Mouse (Mus musculus): ENCODE measurements around the gene Tepp. TPM values are rescaled to one million over a fixed set of nuclear protein-coding genes. Genes with fewer than 3 reads are reported as not detected.

Tepp gene
- polyA plus RNA-seq, 1 experiment from 2014 or later: 0.29 TPM

DNA sequence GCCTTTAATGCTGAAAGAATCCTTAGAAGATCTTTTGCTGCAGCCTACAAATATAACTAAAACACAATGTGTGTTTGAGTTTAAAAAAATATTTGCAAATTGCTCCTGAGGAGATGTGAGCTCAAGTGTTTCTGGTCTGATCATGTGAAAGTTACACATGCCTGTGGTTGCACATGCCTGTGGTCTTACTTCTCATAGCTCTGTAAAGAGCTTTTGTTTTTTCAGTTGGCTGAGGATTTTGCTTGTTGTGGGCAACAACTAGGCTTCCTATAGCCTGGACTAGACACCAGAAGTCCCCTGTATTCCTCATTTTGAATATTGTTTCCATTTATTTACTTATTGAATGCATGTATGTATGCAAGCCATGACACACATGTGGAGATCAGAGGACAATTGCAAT, 26.0 kb downstream of the Tepp start:
- Histone ChIP-seq H3K4me2 (no peak overlapping the region), H3K36me3 (ENCODE audit: control insufficient read depth, insufficient read depth, low read length) (no peaks in the 10 kb centered on the region)
- no peak for ATAC-seq (ENCODE audit: low FRiP score)

DNA sequence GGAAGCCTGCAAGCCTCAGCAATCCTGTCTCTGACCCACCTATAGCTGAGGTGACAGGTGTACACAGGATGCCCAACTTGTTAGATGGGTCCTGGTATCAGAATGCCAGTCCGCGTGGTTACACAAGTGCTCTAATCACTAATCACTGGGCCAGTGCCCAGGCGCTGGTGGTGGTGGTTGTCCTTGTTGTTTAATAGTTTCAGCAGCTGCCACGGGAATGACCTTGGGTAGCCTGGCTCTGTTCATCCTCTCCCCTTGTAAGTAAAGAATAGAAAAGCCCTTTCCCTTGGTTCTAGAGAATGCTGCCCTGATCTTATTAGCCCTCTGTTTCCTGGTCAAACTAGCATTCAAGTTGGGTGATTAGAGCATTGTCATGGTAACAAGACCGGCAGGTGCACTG, 31.4 kb downstream of the Tepp start:
- H3K4me3 ChIP-seq (ENCODE audit: low read depth, low read length): no peak overlapping the region
- no peak overlapping the region for H3K4me2 ChIP-seq
- no peak overlapping the region for H3K9ac ChIP-seq (ENCODE audit: low read length)
- no peak for DNase-seq (ENCODE audit: low spot score, missing footprints)
- no peaks in the 10 kb centered on the region for H3K36me3 ChIP-seq (ENCODE audit: control insufficient read depth, insufficient read depth, low read length)
- H3K9me3 ChIP-seq (ENCODE audit: control insufficient read depth, low read length): no peaks in the 10 kb centered on the region
- ATAC-seq (ENCODE audit: low FRiP score): no peak
- H3K4me1 ChIP-seq (ENCODE audit: control insufficient read depth, insufficient read depth, low read length): no peaks in the 10 kb centered on the region
- no peaks in the 10 kb centered on the region for H3K27me3 ChIP-seq (ENCODE audit: control insufficient read depth, insufficient read depth, low read length)
- 65% methylated on average over 5 of the region's 5 CpGs for WGBS
- H3K27ac ChIP-seq (ENCODE audit: low read depth, low read length): no peak overlapping the region

More for the DNA sequence above, 26.0 kb downstream of the Tepp start:
- no peak overlapping the region for H3K27ac ChIP-seq (ENCODE audit: low read depth, low read length)
- no peaks in the 10 kb centered on the region for H3K4me1 ChIP-seq (ENCODE audit: control insufficient read depth, insufficient read depth, low read length)
- no peaks in the 10 kb centered on the region for H3K27me3 ChIP-seq (ENCODE audit: control insufficient read depth, insufficient read depth, low read length)
- DNase-seq (ENCODE audit: low spot score, missing footprints): no peak
- H3K9me3 ChIP-seq (ENCODE audit: control insufficient read depth, low read length): no peaks in the 10 kb centered on the region
- no peak overlapping the region for H3K4me3 ChIP-seq (ENCODE audit: low read depth, low read length)
- no peak overlapping the region for H3K9ac ChIP-seq (ENCODE audit: low read length)

DNA sequence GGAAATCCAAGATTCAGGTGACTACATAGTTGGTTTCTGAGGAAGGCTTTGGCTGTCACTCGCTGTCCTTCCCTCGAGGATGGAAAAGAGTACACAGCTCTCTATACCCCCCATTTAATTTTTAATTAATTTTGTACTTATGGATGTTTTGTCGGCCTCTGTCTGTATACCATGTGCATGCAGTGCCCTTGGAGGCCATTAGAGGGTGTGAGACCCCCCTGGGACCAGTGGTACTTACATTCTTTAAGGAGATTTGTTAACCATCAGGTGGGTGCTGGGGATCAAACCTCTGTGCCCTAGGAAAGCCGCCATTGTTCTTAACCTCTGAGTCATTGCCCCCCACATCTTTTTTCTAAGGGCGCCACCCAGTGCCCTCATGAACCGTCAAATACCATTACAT, 34.3 kb downstream of the Tepp start:
- H3K4me1 ChIP-seq (ENCODE audit: control insufficient read depth, insufficient read depth, low read length): no peaks in the 10 kb centered on the region
- ATAC-seq (ENCODE audit: low FRiP score) (no peak), DNase-seq (ENCODE audit: low spot score, missing footprints) (no peak)
- no peak overlapping the region for H3K9ac ChIP-seq (ENCODE audit: low read length)
- H3K27me3 ChIP-seq (ENCODE audit: control insufficient read depth, insufficient read depth, low read length): no peaks in the 10 kb centered on the region
- no peak overlapping the region for H3K4me3 ChIP-seq (ENCODE audit: low read depth, low read length)
- H3K27ac ChIP-seq (ENCODE audit: low read depth, low read length): no peak overlapping the region
- no peaks in the 10 kb centered on the region for H3K9me3 ChIP-seq (ENCODE audit: control insufficient read depth, low read length)
- no peaks in the 10 kb centered on the region for H3K36me3 ChIP-seq (ENCODE audit: control insufficient read depth, insufficient read depth, low read length)
- 78% methylated on average over 6 of the region's 6 CpGs for WGBS
- H3K4me2 ChIP-seq: no peak overlapping the region

GRCm38 (mm10) chr8:95346643-95347545, 36.5 kb downstream of the Tepp start:
- H3K27me3 ChIP-seq (ENCODE audit: control insufficient read depth, insufficient read depth, low read length): no peaks in the 10 kb centered on the region
- no peaks in the 10 kb centered on the region for H3K36me3 ChIP-seq (ENCODE audit: control insufficient read depth, insufficient read depth, low read length)
- no peak overlapping the region for H3K4me2 ChIP-seq
- H3K27ac ChIP-seq (ENCODE audit: low read depth, low read length): no peak overlapping the region
- DNase-seq (ENCODE audit: low spot score, missing footprints) (peak; percentile 97), ATAC-seq (ENCODE audit: low FRiP score) (peak; percentile 54)
- H3K9me3 ChIP-seq (ENCODE audit: control insufficient read depth, low read length): no peaks in the 10 kb centered on the region
- no peaks in the 10 kb centered on the region for H3K4me1 ChIP-seq (ENCODE audit: control insufficient read depth, insufficient read depth, low read length)
- no peak overlapping the region for H3K4me3 ChIP-seq (ENCODE audit: low read depth, low read length)
- no peak overlapping the region for H3K9ac ChIP-seq (ENCODE audit: low read length)
- 37% methylated on average over 8 of the region's 8 CpGs for WGBS

- Histone ChIP-seq H3K9me3 (ENCODE audit: control insufficient read depth, low read length) (no peaks in the 10 kb centered on the region), H3K4me3 (ENCODE audit: low read depth, low read length) (no peak overlapping the region), H3K27ac (ENCODE audit: low read depth, low read length) (no peak overlapping the region), H3K36me3 (ENCODE audit: control insufficient read depth, insufficient read depth, low read length) (no peaks in the 10 kb centered on the region), H3K4me1 (ENCODE audit: control insufficient read depth, insufficient read depth, low read length) (peaks cover under 1% of the 10 kb centered on the region; the same call in 1 of the 2 replicates), H3K27me3 (ENCODE audit: control insufficient read depth, insufficient read depth, low read length) (no peaks in the 10 kb centered on the region), H3K9ac (ENCODE audit: low read length) (no peak overlapping the region), H3K4me2 (no peak overlapping the region)
- no peak for ATAC-seq (ENCODE audit: low FRiP score)
- WGBS: 84% methylated on average over 2 of the region's 2 CpGs
- DNase-seq (ENCODE audit: low spot score, missing footprints): no peak
Observed at GRCm38 (mm10) chr8:95348356-95348755, 38.0 kb downstream of the Tepp start.

DNA sequence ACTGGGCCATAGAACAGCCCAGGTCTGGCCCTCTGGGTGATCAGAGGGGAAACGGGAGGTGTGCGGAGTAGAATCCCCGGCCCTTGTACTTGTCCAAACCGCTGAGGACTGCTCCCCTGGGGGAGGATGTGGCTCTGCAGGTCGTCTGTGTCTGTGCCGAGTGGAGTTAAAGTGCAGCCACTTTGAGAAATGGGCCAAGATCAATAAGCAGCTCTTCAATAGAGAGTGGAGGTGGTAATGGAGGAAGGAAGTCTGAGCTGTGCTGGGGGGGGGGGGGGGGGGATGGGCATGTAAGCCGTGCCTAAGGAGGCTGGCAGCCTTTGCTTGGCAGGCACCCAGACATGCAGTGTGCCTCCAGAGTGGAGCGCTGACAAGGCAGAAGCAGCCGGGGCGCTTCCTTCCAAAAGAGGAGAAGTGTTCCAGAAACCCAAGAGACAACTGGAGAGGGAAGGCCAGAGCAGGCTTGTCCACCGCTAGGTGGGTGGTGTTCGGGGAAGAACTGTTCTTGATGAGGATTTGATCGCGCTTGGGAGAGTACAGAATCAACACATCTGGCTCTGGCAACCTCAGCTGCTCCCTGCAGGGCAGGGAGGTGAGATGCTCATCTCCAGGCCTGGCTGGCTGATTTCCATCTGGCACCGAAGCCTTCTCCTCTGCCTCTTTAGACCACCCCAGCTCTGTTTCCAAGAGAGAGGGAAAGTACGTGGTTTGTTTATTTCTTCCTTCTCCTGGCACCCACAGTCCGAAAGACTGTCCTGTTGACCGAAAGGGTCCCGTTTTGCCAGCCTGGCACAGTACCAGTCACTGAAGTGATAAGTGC, 38.7 kb downstream of the Tepp start:
- Histone ChIP-seq H3K27me3 (ENCODE audit: control insufficient read depth, insufficient read depth, low read length) (no peaks in the 10 kb centered on the region), H3K36me3 (ENCODE audit: control insufficient read depth, insufficient read depth, low read length) (no peaks in the 10 kb centered on the region), H3K4me3 (ENCODE audit: low read depth, low read length) (no peak overlapping the region), H3K9ac (ENCODE audit: low read length) (no peak overlapping the region), H3K27ac (ENCODE audit: low read depth, low read length) (no peak overlapping the region), H3K9me3 (ENCODE audit: control insufficient read depth, low read length) (no peaks in the 10 kb centered on the region), H3K4me1 (ENCODE audit: control insufficient read depth, insufficient read depth, low read length) (peaks cover 8% of the 10 kb centered on the region), H3K4me2 (no peak overlapping the region)
- ATAC-seq (ENCODE audit: low FRiP score): no peak
- 69% methylated on average over 19 of the region's 19 CpGs for WGBS
- DNase-seq (ENCODE audit: low spot score, missing footprints): no peak

DNA sequence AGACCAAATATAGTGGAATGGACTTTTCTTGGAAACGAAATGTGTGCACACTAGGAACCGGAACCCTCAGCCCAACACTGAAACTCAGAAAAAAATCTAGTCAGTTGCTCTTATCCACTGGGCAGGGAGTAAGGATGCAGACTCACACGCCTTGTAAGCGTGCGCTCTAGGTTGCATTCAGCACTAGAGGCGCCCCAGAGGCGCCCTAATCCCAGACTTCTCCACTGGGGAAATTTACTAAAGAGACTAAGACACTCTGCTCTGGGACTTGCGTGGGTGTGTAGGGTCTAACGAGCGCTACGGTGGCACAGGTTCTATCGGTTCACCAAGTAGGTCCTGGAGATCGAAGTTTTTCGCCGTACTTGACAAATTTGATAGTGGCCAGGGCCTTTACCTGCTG, 41.1 kb downstream of the Tepp start:
- peak overlapping the region; percentile 82; the same call in 1 of the 2 replicates for H3K4me3 ChIP-seq (ENCODE audit: low read depth, low read length)
- ATAC-seq (ENCODE audit: low FRiP score) (0 out of 2 replicates have a peak, but pooled peaks have one; percentile 28), DNase-seq (ENCODE audit: low spot score, missing footprints) (peak; percentile 93)
- no peaks in the 10 kb centered on the region for H3K9me3 ChIP-seq (ENCODE audit: control insufficient read depth, low read length)
- no peak overlapping the region for H3K27ac ChIP-seq (ENCODE audit: low read depth, low read length)
- H3K36me3 ChIP-seq (ENCODE audit: control insufficient read depth, insufficient read depth, low read length): no peaks in the 10 kb centered on the region
- 2% methylated on average over 15 of the region's 15 CpGs for WGBS
- H3K4me1 ChIP-seq (ENCODE audit: control insufficient read depth, insufficient read depth, low read length): peaks cover 10% of the 10 kb centered on the region
- peak overlapping the region; percentile 90 for H3K4me2 ChIP-seq
- H3K9ac ChIP-seq (ENCODE audit: low read length): no peak overlapping the region
- no peaks in the 10 kb centered on the region for H3K27me3 ChIP-seq (ENCODE audit: control insufficient read depth, insufficient read depth, low read length)

- no peaks in the 10 kb centered on the region for H3K36me3 ChIP-seq (ENCODE audit: control insufficient read depth, insufficient read depth, low read length)
- peak within 1 kb of the TSS; percentile 93 for H3K9ac ChIP-seq (ENCODE audit: low read length)
- H3K9me3 ChIP-seq (ENCODE audit: control insufficient read depth, low read length): no peaks in the 10 kb centered on the region
- H3K27ac ChIP-seq (ENCODE audit: low read depth, low read length): peak within 1 kb of the TSS; percentile 80
- peak within 1 kb of the TSS; percentile 90 for H3K4me2 ChIP-seq
- H3K4me3 ChIP-seq (ENCODE audit: low read depth, low read length): peak within 1 kb of the TSS; percentile 82
- ATAC-seq (ENCODE audit: low FRiP score) (peak; percentile 85), DNase-seq (ENCODE audit: low spot score, missing footprints) (peak; percentile 97)
- H3K4me1 ChIP-seq (ENCODE audit: control insufficient read depth, insufficient read depth, low read length): peaks cover 10% of the 10 kb centered on the region
- under 1% methylated on average over 80 of the region's 80 CpGs for WGBS
- H3K27me3 ChIP-seq (ENCODE audit: control insufficient read depth, insufficient read depth, low read length): no peaks in the 10 kb centered on the region
Observed at GRCm38 (mm10) chr8:95352151-95352870, 41.9 kb downstream of the Tepp start, which contains the start of gene Mmp15. TSS of gene Mmp15 (plus strand) at chr8:95352268.

Measured in midbrain, embryonic 11.5 days (tissue).